Mouse (Mus musculus): Measurements from ENCODE around the gene Hap1. TPM values are rescaled to one million over a fixed set of nuclear protein-coding genes. Genes with fewer than 3 reads are reported as not detected.
A peak's percentile ranks its signal among the peaks of the same experiment; 100 is the strongest.

Gene Hap1
- 7.7 and 8.6 TPM in 2 replicates for polyA plus RNA-seq (2012; rRNA removed)

GRCm38 (mm10) chr11:100355972-100356818 lies at the start of gene Hap1:
Hap1 (minus strand) TSS chr11:100356128.
- Histone ChIP-seq H3K27ac (ENCODE audit: control insufficient read depth, insufficient read depth, low read length) (no peak within 1 kb of the TSS), H3K4me1 (replicated peaks; ENCODE audit: control insufficient read depth, insufficient read depth, low read length) (peaks cover 20% of the 10 kb centered on the region), H3K4me3 (ENCODE audit: control insufficient read depth, insufficient read depth, low read length) (peak within 1 kb of the TSS; percentile 43), H3K27me3 (ENCODE audit: control insufficient read depth, insufficient read depth, low read length) (peaks cover 7% of the 10 kb centered on the region; the same call in 1 of the 2 replicates), H3K36me3 (ENCODE audit: control insufficient read depth, insufficient read depth, low read length) (no peaks in the 10 kb centered on the region)
- 4% methylated on average over 49 of the region's 49 CpGs for WGBS
- TF ChIP-seq POLR2A (IDR thresholded peaks at IDR 0.05; ENCODE audit: control insufficient read depth, extremely low read depth, insufficient read depth, low read length, poor library complexity) (no peak), CTCF (IDR thresholded peaks at IDR 0.05; ENCODE audit: borderline replicate concordance, control insufficient read depth, extremely low read depth, insufficient read depth, low read length, poor library complexity) (no peak)
- peak; percentile 56 for DNase-seq

GRCm38 (mm10) chr11:100404456-100405074 lies 48.6 kb upstream of the Hap1 start:
- H3K27me3 ChIP-seq (ENCODE audit: control insufficient read depth, insufficient read depth, low read length), result no peaks in the 10 kb centered on the region
- 94% methylated on average over 3 of the region's 3 CpGs for WGBS
- no peak for TF ChIP-seq CTCF (IDR thresholded peaks at IDR 0.05; ENCODE audit: borderline replicate concordance, control insufficient read depth, extremely low read depth, insufficient read depth, low read length, poor library complexity)
- no peak for TF ChIP-seq POLR2A (IDR thresholded peaks at IDR 0.05; ENCODE audit: control insufficient read depth, extremely low read depth, insufficient read depth, low read length, poor library complexity)
- DNase-seq, result no peak
- peaks cover 53% of the 10 kb centered on the region for H3K4me1 ChIP-seq (replicated peaks; ENCODE audit: control insufficient read depth, insufficient read depth, low read length)
- H3K36me3 ChIP-seq (ENCODE audit: control insufficient read depth, insufficient read depth, low read length), result no peaks in the 10 kb centered on the region
- H3K4me3 ChIP-seq (ENCODE audit: control insufficient read depth, insufficient read depth, low read length), result no peak overlapping the region
- H3K27ac ChIP-seq (ENCODE audit: control insufficient read depth, insufficient read depth, low read length), result no peak overlapping the region

GRCm38 (mm10) chr11:100403445-100404134 lies 47.7 kb upstream of the Hap1 start:
- Histone ChIP-seq H3K36me3 (ENCODE audit: control insufficient read depth, insufficient read depth, low read length) (no peaks in the 10 kb centered on the region), H3K27me3 (ENCODE audit: control insufficient read depth, insufficient read depth, low read length) (no peaks in the 10 kb centered on the region), H3K4me1 (replicated peaks; ENCODE audit: control insufficient read depth, insufficient read depth, low read length) (peaks cover 49% of the 10 kb centered on the region), H3K27ac (ENCODE audit: control insufficient read depth, insufficient read depth, low read length) (no peak overlapping the region), H3K4me3 (ENCODE audit: control insufficient read depth, insufficient read depth, low read length) (no peak overlapping the region)
- WGBS, result 92% methylated on average over 10 of the region's 10 CpGs
- TF ChIP-seq CTCF (IDR thresholded peaks at IDR 0.05; ENCODE audit: borderline replicate concordance, control insufficient read depth, extremely low read depth, insufficient read depth, low read length, poor library complexity), result no peak
- DNase-seq, result no peak

- no peaks in the 10 kb centered on the region for H3K36me3 ChIP-seq (ENCODE audit: control insufficient read depth, insufficient read depth, low read length)
- no peak overlapping the region for H3K4me3 ChIP-seq (ENCODE audit: control insufficient read depth, insufficient read depth, low read length)
- no peaks in the 10 kb centered on the region for H3K27me3 ChIP-seq (ENCODE audit: control insufficient read depth, insufficient read depth, low read length)
- DNase-seq, result no peak
- 52% methylated on average over 2 of the region's 2 CpGs for WGBS
- no peak for TF ChIP-seq CTCF (IDR thresholded peaks at IDR 0.05; ENCODE audit: borderline replicate concordance, control insufficient read depth, extremely low read depth, insufficient read depth, low read length, poor library complexity)
- no peak for TF ChIP-seq POLR2A (IDR thresholded peaks at IDR 0.05; ENCODE audit: control insufficient read depth, extremely low read depth, insufficient read depth, low read length, poor library complexity)
- H3K27ac ChIP-seq (ENCODE audit: control insufficient read depth, insufficient read depth, low read length), result no peak overlapping the region
- H3K4me1 ChIP-seq (replicated peaks; ENCODE audit: control insufficient read depth, insufficient read depth, low read length), result peaks cover 44% of the 10 kb centered on the region
Observed at GRCm38 (mm10) chr11:100402682-100403081, 46.8 kb upstream of the Hap1 start.

GRCm38 (mm10) chr11:100402240-100402639 lies 46.3 kb upstream of the Hap1 start:
- Histone ChIP-seq H3K27me3 (ENCODE audit: control insufficient read depth, insufficient read depth, low read length) (no peaks in the 10 kb centered on the region), H3K27ac (ENCODE audit: control insufficient read depth, insufficient read depth, low read length) (no peak overlapping the region), H3K36me3 (ENCODE audit: control insufficient read depth, insufficient read depth, low read length) (no peaks in the 10 kb centered on the region), H3K4me3 (ENCODE audit: control insufficient read depth, insufficient read depth, low read length) (no peak overlapping the region), H3K4me1 (replicated peaks; ENCODE audit: control insufficient read depth, insufficient read depth, low read length) (peaks cover 41% of the 10 kb centered on the region)
- TF ChIP-seq CTCF (IDR thresholded peaks at IDR 0.05; ENCODE audit: borderline replicate concordance, control insufficient read depth, extremely low read depth, insufficient read depth, low read length, poor library complexity) (no peak), POLR2A (IDR thresholded peaks at IDR 0.05; ENCODE audit: control insufficient read depth, extremely low read depth, insufficient read depth, low read length, poor library complexity) (no peak)
- DNase-seq, result no peak
- WGBS, result 88% methylated on average over 6 of the region's 6 CpGs

- Histone ChIP-seq H3K27me3 (ENCODE audit: control insufficient read depth, insufficient read depth, low read length) (no peaks in the 10 kb centered on the region), H3K4me1 (replicated peaks; ENCODE audit: control insufficient read depth, insufficient read depth, low read length) (peaks cover 40% of the 10 kb centered on the region), H3K4me3 (ENCODE audit: control insufficient read depth, insufficient read depth, low read length) (no peak overlapping the region), H3K27ac (ENCODE audit: control insufficient read depth, insufficient read depth, low read length) (no peak overlapping the region), H3K36me3 (ENCODE audit: control insufficient read depth, insufficient read depth, low read length) (no peaks in the 10 kb centered on the region)
- WGBS, result 82% methylated on average over 6 of the region's 6 CpGs
- TF ChIP-seq CTCF (IDR thresholded peaks at IDR 0.05; ENCODE audit: borderline replicate concordance, control insufficient read depth, extremely low read depth, insufficient read depth, low read length, poor library complexity) (no peak), POLR2A (IDR thresholded peaks at IDR 0.05; ENCODE audit: control insufficient read depth, extremely low read depth, insufficient read depth, low read length, poor library complexity) (no peak)
- DNase-seq, result no peak
Observed at GRCm38 (mm10) chr11:100400842-100401241, 44.9 kb upstream of the Hap1 start.
